Mouse (Mus musculus): ENCODE results near the gene Olfr1410. TPM values are rescaled to one million over a fixed set of nuclear protein-coding genes. Genes with fewer than 3 reads are reported as not detected.

Olfr1410 gene
- not detected for polyA plus RNA-seq (2017; shearing (Covaris generic))

GRCm38 (mm10) chr1:92605482-92605881 is at the start of gene Olfr1410:
Gene Olfr1410 (plus strand): TSS chr1:92605782.

DNA sequence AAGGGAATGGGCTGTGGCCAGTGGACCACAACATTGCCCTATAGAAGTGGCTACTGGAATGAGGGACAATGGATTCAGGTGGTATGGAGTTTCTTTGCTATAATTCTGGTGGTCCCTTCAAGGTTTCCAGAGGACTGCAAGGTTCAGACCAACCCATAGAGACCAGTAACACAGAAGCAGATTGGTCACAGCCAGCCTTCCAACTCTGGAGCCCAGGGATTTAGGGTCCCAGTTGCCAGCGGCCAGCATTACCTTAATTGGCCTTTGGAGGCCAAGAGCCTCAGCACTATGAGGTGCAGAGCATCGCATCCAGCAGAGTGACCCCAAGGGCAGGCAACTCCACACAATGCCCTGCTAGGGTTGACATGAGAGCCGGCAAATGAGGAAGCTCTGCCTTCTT is 34.6 kb upstream of the Olfr1410 start, which contains the start of gene Olfr1413:
TSS of gene Olfr1413 (plus strand) at position 301 of the 400 bp plus-strand sequence.

DNA sequence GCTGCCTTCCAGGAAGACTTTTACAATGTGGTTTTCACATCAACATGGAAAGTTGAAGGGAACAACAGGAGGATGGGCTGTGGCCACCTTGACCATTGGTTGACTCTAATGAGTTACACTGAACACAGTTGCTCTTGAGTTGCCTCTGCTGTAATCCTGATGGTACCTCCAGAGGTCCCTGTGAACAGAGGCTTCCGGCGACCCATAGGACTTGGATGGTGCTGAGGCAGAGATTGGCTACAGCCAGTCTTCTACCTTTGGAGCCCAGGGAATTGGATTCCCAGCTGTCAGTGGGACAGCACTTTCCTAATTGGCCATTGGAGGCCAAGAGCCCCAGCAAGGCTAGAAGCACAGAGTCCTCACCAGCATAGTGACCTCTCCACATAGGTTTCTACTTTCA is 20.1 kb upstream of the Olfr1410 start, which contains the start of gene Olfr1412:
TSS of gene Olfr1412 (plus strand) at position 301 of the 400 bp plus-strand sequence.

GRCm38 (mm10) chr1:92594111-92594510 is 11.5 kb upstream of the Olfr1410 start, which contains the start of gene Olfr1411:
Gene Olfr1411 (plus strand): TSS chr1:92594411.

GRCm38 (mm10) chr1:92617488-92617887 is 11.9 kb downstream of the Olfr1410 start, which contains the start of gene Olfr12:
Gene Olfr12 (plus strand): TSS chr1:92617788.

GRCm38 (mm10) chr1:92641514-92642272 is 36.1 kb downstream of the Olfr1410 start, which contains the start of gene Cops9:
Gene Cops9 (minus strand): TSS chr1:92641985.

DNA sequence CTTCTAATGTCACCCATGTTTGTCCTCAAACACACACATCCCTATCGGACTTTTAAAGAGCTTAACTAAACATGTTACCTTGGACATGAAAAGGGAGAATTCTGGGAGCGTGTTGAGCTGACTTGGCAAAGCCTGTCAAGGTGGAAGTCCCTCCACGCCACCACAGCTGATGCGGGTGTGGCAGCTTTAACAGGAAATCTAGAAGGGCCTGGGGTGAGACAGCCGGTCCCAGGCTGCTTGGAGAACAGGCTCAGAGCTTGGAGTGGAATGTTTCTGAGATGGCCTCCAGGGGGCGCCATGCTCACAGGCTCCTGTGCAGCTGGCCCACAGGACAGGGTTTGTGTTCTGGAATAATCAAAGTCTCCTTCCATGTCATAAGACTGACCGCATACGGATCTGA is 43.1 kb downstream of the Olfr1410 start, which contains the start of gene Otos:
TSS of gene Otos (minus strand) at position 169 of the 400 bp plus-strand sequence.

Other genes with a start within 250 kb of the Olfr1410 start
- 170 TPM for gene Ndufa10, start 131.9 kb upstream of the Olfr1410 start, polyA plus RNA-seq (2017; shearing (Covaris generic))
- not detected for gene Olfr1416, start 120.7 kb upstream of the Olfr1410 start, polyA plus RNA-seq (2017; shearing (Covaris generic))
- not detected for gene Olfr1415, start 109.7 kb upstream of the Olfr1410 start, polyA plus RNA-seq (2017; shearing (Covaris generic))
- not detected for gene Olfr1414, start 87.1 kb upstream of the Olfr1410 start, polyA plus RNA-seq (2017; shearing (Covaris generic))
- gene Olfr1413, start 34.5 kb upstream of the Olfr1410 start, polyA plus RNA-seq (2017; shearing (Covaris generic)), result not detected
- not detected for gene Olfr1412, start 20.0 kb upstream of the Olfr1410 start, polyA plus RNA-seq (2017; shearing (Covaris generic))
- gene Olfr1411, start 11.4 kb upstream of the Olfr1410 start, polyA plus RNA-seq (2017; shearing (Covaris generic)), result not detected
- gene Olfr12, start 12.0 kb downstream of the Olfr1410 start, polyA plus RNA-seq (2017; shearing (Covaris generic)), result 0.09 TPM
- 161 TPM for gene Cops9, start 36.2 kb downstream of the Olfr1410 start, polyA plus RNA-seq (2017; shearing (Covaris generic))
- 0.35 TPM for gene Otos, start 43.1 kb downstream of the Olfr1410 start, polyA plus RNA-seq (2017; shearing (Covaris generic))
- gene Gpc1, start 225.9 kb downstream of the Olfr1410 start, polyA plus RNA-seq (2017; shearing (Covaris generic)), result 6.9 TPM